Mouse (Mus musculus) adrenal gland, adult (tissue): ENCODE data around the gene Ace2.

ENCODE experiments used
- DNase-seq, 2 experiments: peaks; one replicate each; pipeline ENCODE4 v3.0.0; 2022 to 2023; ENCODE audit warnings: low spot score in 1 of 2; ENCODE audit not compliant: inconsistent age in 2 of 2

The Ace2 gene

DNA sequence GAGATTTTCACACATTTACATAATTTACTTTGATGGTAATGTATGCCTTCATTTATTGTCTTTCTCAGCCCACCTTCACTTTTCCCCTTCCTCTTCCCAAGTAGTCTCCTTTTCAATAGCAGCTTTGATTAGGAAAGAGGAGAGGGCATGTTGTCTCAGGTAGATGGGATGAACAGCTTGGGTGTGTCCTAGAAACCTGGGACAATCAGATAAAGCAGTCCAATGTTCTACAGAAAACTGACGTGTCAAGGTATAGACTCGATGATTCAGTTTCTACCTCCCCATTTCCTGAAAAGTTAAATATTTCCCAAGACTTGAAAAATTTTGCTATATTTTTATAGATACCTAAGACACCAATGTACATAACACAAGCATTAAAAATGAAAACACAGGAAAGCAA, 39.7 kb downstream of the Ace2 start:
- DNase-seq, result no peak

DNA sequence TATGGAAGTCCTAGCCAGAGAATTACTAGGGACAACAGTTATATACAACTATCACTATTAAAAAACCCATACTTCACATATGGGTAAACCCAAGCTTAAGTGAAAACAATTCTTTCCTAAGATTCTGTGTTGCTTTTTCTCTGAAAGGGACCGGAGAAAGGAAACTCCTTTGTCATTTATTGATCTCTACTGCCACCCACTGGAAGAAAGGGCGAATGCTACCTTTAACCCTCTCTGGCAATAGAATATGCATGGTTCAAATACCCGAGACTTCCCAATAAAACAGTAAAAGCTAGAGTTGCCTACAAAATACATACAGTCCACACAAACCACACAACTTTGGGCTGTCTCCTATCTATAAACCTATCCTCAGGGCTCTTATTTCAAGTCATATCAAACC, 40.6 kb downstream of the Ace2 start:
- peak; percentile 27 to 84 for DNase-seq

DNA sequence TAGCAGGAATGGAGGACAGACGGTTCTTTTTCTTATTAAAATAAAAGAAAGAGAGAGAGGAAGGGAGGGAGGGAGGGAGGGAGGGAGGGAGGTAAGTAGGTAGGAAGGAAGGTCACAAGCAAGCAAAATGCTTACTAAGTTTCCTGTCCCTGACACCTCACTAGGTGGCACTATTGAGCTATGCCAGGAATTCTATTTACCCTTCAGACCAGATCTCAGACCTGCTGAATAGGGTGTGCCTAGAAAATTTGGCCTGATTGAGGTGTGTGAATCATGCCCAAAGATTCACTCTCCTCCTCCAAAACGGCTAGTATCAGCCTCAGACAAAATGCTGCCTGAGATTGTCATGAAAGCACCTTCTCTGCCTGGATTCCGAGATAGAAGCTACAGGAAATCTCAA, 44.7 kb downstream of the Ace2 start:
- DNase-seq, result peak; percentile 23 to 79

DNA sequence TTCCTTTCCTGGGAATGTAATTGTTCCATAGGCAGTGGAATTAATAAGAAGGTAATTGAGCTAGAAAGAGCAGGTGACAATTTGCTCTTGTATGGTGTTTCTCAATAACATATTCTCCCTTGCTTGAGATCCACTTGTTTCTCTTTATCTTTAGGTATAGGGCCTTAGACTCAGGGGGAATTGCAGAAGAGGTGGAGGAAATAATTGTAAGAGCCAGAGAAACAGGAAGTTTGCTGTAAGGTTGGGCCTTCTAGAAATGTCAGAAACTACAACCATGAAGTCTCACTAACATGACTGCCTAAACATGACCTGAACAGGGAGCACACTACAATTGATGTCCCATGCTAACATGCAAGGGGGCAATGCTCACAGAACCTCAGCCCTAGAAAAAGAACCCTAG, 50.7 kb downstream of the Ace2 start:
- no peak for DNase-seq

DNA sequence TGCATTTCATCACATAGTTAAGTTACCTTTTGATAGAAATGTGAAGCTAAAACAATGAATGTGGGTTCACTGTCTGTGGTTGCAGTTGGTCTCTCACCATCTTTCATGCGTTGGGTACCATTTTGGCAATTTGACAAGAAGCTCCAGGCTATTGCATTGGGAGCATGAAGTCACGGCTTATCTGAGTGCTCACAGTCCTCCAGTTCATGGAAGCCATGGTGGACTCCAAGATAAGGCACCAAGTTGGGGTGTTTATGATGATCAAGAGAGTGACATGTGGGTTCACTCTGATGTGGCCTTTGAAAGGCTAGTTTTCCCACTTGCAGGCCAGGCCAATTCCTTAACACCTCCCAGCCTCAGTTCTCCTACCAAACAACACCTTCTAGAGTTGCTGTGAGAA, 58.5 kb downstream of the Ace2 start:
- DNase-seq, result no peak

DNA sequence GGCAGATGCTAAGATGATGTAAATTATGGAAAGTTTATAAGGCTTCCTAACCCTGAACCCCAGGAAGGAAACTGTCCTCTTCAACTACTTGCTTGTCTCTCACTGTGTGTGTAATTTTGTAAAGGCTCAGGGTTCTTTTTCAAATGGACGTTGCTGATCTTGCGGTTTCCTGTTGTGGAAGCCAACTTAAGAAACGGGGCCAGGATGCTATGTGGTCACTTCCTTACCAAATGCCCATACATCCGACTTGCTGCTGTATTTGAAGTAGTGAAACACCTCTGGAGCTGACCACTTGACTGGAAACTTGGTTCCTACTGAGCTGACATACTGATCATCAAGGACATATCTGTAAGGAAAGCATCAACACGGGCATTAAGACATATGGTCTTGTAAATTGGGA, 61.4 kb downstream of the Ace2 start:
- no peak for DNase-seq

DNA sequence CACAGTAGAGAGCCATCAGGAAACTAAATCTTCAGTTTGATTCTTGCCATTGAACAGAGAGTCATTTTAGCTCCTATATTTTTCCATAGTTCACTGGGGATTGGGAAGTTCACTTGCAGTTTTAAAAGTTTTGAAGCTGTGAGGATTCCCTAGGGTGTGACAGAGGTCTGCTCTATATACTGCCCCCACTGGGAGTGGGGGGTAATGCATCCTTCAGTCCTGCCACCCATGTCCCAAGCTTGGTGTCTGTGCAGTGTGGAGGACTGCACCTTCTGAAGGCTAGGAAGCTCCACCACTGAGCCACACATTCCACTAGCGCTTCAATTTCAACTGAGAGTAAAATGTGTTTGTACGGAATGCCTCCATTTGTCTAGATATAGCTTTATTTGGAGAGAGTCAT, 82.9 kb downstream of the Ace2 start:
- DNase-seq, result peak; percentile 2 to 37

DNA sequence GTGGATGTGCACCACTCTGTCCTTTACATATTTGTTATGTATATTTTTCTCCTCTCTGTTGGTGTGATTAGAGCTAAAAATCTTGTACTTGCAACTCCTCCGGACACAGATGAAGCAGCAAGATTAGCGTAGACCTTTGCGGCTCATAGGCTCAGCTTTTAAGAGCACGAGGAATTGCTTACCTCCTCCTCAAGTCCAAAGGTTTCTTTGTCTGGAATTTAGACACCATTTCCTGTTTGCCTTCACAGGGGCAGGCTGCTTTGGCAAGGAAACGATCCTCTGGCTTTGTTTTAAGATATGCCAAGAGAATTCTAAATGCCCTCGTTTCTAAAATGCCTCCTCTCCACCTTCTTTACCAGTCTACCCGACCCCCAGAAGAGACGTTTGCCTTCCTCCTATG, 94.2 kb downstream of the Ace2 start:
- DNase-seq, result no peak
